Mouse (Mus musculus): ENCODE results near the gene Gemin5. TPM values are rescaled to one million over a fixed set of nuclear protein-coding genes. Genes with fewer than 3 reads are reported as not detected.
A peak's percentile ranks its signal among the peaks of the same experiment; 100 is the strongest.

Gene Gemin5
- total RNA-seq, 1 experiment = 70.1 TPM

- TF ChIP-seq CHD2 (IDR thresholded peaks at IDR 0.05; ENCODE audit: low read depth, low read length) (no peak), MAFK (IDR thresholded peaks at IDR 0.05; ENCODE audit: insufficient read depth, low read depth, low read length) (peak; percentile 27; the same call in 1 of the 2 replicates), ZNF384 (IDR thresholded peaks at IDR 0.05; ENCODE audit: low read depth, low read length) (no peak), ZC3H11A (IDR thresholded peaks at IDR 0.05; ENCODE audit: borderline replicate concordance, low read depth, low read length) (no peak), HCFC1 (IDR thresholded peaks at IDR 0.05; ENCODE audit: borderline replicate concordance, insufficient read depth, low read length) (no peak)
These were observed 61.3 kb downstream of the Gemin5 start for GRCm38 (mm10) chr11:58107009-58107408.

GRCm38 (mm10) chr11:58104351-58104791, 64.0 kb downstream of the Gemin5 start:
- Histone ChIP-seq H3K36me3 (ENCODE audit: control insufficient read depth, insufficient read depth, low read length, poor library complexity, severe bottlenecking) (no peaks in the 10 kb centered on the region), H3K9ac (ENCODE audit: insufficient read depth, low read depth, low read length, poor library complexity, severe bottlenecking) (peak overlapping the region; percentile 89), H3K27ac (ENCODE audit: insufficient read depth, low read depth, low read length, poor library complexity, severe bottlenecking) (peak overlapping the region; percentile 81), H3K4me1 (ENCODE audit: control insufficient read depth in 2 of 2, insufficient read depth in 2 of 2, low read length in 2 of 2, poor library complexity in 1 of 2) (peaks cover 0 to 10% of the 10 kb centered on the region in 2 experiments; a peak in 1 of 4 replicates), H3K4me3 (ENCODE audit: insufficient read depth in 1 of 2, low read depth in 1 of 2, low read length in 2 of 2, poor library complexity in 1 of 2, severe bottlenecking in 1 of 2) (peak overlapping the region; percentile 85 to 91), H3K9me3 (ENCODE audit: control insufficient read depth, insufficient read depth, low read depth, low read length) (no peaks in the 10 kb centered on the region)
- no peak for TF ChIP-seq MAFK (IDR thresholded peaks at IDR 0.05; ENCODE audit: insufficient read depth, low read depth, low read length)
- no peak; the same call in 1 of the 2 replicates for TF ChIP-seq HCFC1 (IDR thresholded peaks at IDR 0.05; ENCODE audit: borderline replicate concordance, insufficient read depth, low read length)
- no peak for TF ChIP-seq CHD2 (IDR thresholded peaks at IDR 0.05; ENCODE audit: low read depth, low read length)
- no peak for TF ChIP-seq ZC3H11A (IDR thresholded peaks at IDR 0.05; ENCODE audit: borderline replicate concordance, low read depth, low read length)
- in situ Hi-C loops (cut with MboI; ENCODE audit: low sequenced_read_pairs in 2 of 2, unreplicated experiment in 2 of 2) = no loop called here
- peak; percentile 31 for DNase-seq (ENCODE audit: low read depth, low spot score)

More at GRCm38 (mm10) chr11:58107009-58107408, 61.3 kb downstream of the Gemin5 start:
- in situ Hi-C loops (cut with MboI; ENCODE audit: low sequenced_read_pairs in 2 of 2, unreplicated experiment in 2 of 2) = no loop called here
- Histone ChIP-seq H3K4me1 (ENCODE audit: control insufficient read depth in 2 of 2, insufficient read depth in 2 of 2, low read length in 2 of 2, poor library complexity in 1 of 2) (peaks cover 1 to 14% of the 10 kb centered on the region in 2 experiments; a peak in 2 of 4 replicates), H3K27ac (ENCODE audit: insufficient read depth, low read depth, low read length, poor library complexity, severe bottlenecking) (no peak overlapping the region), H3K9me3 (ENCODE audit: control insufficient read depth, insufficient read depth, low read depth, low read length) (no peaks in the 10 kb centered on the region), H3K36me3 (ENCODE audit: control insufficient read depth, insufficient read depth, low read length, poor library complexity, severe bottlenecking) (peaks cover 17% of the 10 kb centered on the region), H3K4me3 (ENCODE audit: insufficient read depth in 1 of 2, low read depth in 1 of 2, low read length in 2 of 2, poor library complexity in 1 of 2, severe bottlenecking in 1 of 2) (no peak overlapping the region), H3K9ac (ENCODE audit: insufficient read depth, low read depth, low read length, poor library complexity, severe bottlenecking) (no peak overlapping the region)
- peak; percentile 34 for DNase-seq (ENCODE audit: low read depth, low spot score)

GRCm38 (mm10) chr11:58103697-58104306, 64.5 kb downstream of the Gemin5 start, which contains the start of gene Cnot8:
Cnot8 (plus strand) TSS chr11:58104153.
- H3K9ac ChIP-seq (ENCODE audit: insufficient read depth, low read depth, low read length, poor library complexity, severe bottlenecking) = peak within 1 kb of the TSS; percentile 89
- no peaks in the 10 kb centered on the region for H3K36me3 ChIP-seq (ENCODE audit: control insufficient read depth, insufficient read depth, low read length, poor library complexity, severe bottlenecking)
- TF ChIP-seq ZNF384 (IDR thresholded peaks at IDR 0.05; ENCODE audit: low read depth, low read length) = no peak
- TF ChIP-seq HCFC1 (IDR thresholded peaks at IDR 0.05; ENCODE audit: borderline replicate concordance, insufficient read depth, low read length) = 0 out of 2 replicates have a peak, but pooled peaks have one; percentile 52
- TF ChIP-seq CHD2 (IDR thresholded peaks at IDR 0.05; ENCODE audit: low read depth, low read length) = no peak
- peak within 1 kb of the TSS; percentile 85 to 91 for H3K4me3 ChIP-seq (ENCODE audit: insufficient read depth in 1 of 2, low read depth in 1 of 2, low read length in 2 of 2, poor library complexity in 1 of 2, severe bottlenecking in 1 of 2)
- H3K4me1 ChIP-seq (ENCODE audit: control insufficient read depth in 2 of 2, insufficient read depth in 2 of 2, low read length in 2 of 2, poor library complexity in 1 of 2) = peaks cover 0 to 10% of the 10 kb centered on the region in 2 experiments; a peak in 1 of 4 replicates
- H3K27ac ChIP-seq (ENCODE audit: insufficient read depth, low read depth, low read length, poor library complexity, severe bottlenecking) = peak within 1 kb of the TSS; percentile 100
- in situ Hi-C loops (cut with MboI; ENCODE audit: low sequenced_read_pairs in 2 of 2, unreplicated experiment in 2 of 2) = no loop called here
- H3K9me3 ChIP-seq (ENCODE audit: control insufficient read depth, insufficient read depth, low read depth, low read length) = no peaks in the 10 kb centered on the region
- DNase-seq (ENCODE audit: low read depth, low spot score) = peak; percentile 98

GRCm38 (mm10) chr11:58103344-58103653, 65.0 kb downstream of the Gemin5 start:
- peak overlapping the region; percentile 57 to 64 for H3K4me3 ChIP-seq (ENCODE audit: insufficient read depth in 1 of 2, low read depth in 1 of 2, low read length in 2 of 2, poor library complexity in 1 of 2, severe bottlenecking in 1 of 2)
- peak overlapping the region; percentile 87 for H3K9ac ChIP-seq (ENCODE audit: insufficient read depth, low read depth, low read length, poor library complexity, severe bottlenecking)
- no peaks in the 10 kb centered on the region for H3K36me3 ChIP-seq (ENCODE audit: control insufficient read depth, insufficient read depth, low read length, poor library complexity, severe bottlenecking)
- TF ChIP-seq MAFK (IDR thresholded peaks at IDR 0.05; ENCODE audit: insufficient read depth, low read depth, low read length) (no peak), CHD2 (IDR thresholded peaks at IDR 0.05; ENCODE audit: low read depth, low read length) (no peak), ZNF384 (IDR thresholded peaks at IDR 0.05; ENCODE audit: low read depth, low read length) (no peak), HCFC1 (IDR thresholded peaks at IDR 0.05; ENCODE audit: borderline replicate concordance, insufficient read depth, low read length) (no peak), ZC3H11A (IDR thresholded peaks at IDR 0.05; ENCODE audit: borderline replicate concordance, low read depth, low read length) (no peak)
- H3K9me3 ChIP-seq (ENCODE audit: control insufficient read depth, insufficient read depth, low read depth, low read length) = no peaks in the 10 kb centered on the region
- H3K27ac ChIP-seq (ENCODE audit: insufficient read depth, low read depth, low read length, poor library complexity, severe bottlenecking) = peak overlapping the region; percentile 100
- no peak for DNase-seq (ENCODE audit: low read depth, low spot score)
- in situ Hi-C loops (cut with MboI; ENCODE audit: low sequenced_read_pairs in 2 of 2, unreplicated experiment in 2 of 2) = no loop called here
- H3K4me1 ChIP-seq (ENCODE audit: control insufficient read depth in 2 of 2, insufficient read depth in 2 of 2, low read length in 2 of 2, poor library complexity in 1 of 2) = peaks cover 0 to 10% of the 10 kb centered on the region in 2 experiments; a peak in 1 of 4 replicates
